Mouse (Mus musculus): ENCODE results near the gene Zdhhc1.

- TF ChIP-seq POLR2A (IDR thresholded peaks at IDR 0.05; ENCODE audit: insufficient read depth, low read depth, low read length) (no peak), CTCF (IDR thresholded peaks at IDR 0.05; ENCODE audit: insufficient read depth, low read depth, low read length) (no peak)
Observed at GRCm38 (mm10) chr8:105448188-105448587, 48.5 kb downstream of the Zdhhc1 start.

Data from olfactory bulb, adult 2 months (tissue).